Mouse (Mus musculus): Measurements from ENCODE around the gene Grik5. TPM values are rescaled to one million over a fixed set of nuclear protein-coding genes. Genes with fewer than 3 reads are reported as not detected.

Gene Grik5
- polyA plus RNA-seq, 1 experiment, result not detected

DNA sequence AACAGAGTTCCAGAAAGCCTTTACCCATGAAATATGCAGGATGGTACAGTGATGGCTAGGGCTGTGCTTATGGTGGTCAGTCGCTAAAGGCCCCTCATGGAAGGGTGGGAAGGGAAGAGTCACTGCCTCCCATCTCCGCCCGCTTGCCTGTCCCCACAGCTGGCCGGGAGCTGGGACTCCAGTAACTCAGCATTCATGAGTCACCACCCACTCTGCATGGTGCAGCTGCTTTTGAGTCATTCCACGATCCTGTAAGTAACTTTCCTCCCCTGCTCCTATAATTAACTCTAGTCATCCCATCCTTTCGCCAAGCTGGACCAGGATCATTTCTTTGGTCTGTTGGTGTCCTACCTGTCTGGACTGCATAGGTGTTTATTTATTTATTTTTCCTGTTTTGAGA, 79.1 kb downstream of the Grik5 start:
- peaks cover 53% of the 10 kb centered on the region for H3K4me1 ChIP-seq (ENCODE audit: control insufficient read depth, insufficient read depth, low read length)
- WGBS, result 29% methylated on average over 6 of the region's 6 CpGs
- H3K27ac ChIP-seq (ENCODE audit: insufficient read depth, low read depth, low read length), result peak overlapping the region; percentile 56
- no peak overlapping the region for H3K4me3 ChIP-seq (ENCODE audit: insufficient read depth, low read depth, low read length)
- no peak for TF ChIP-seq POLR2A (IDR thresholded peaks at IDR 0.05; ENCODE audit: insufficient read depth, low read depth, low read length)
- TF ChIP-seq CTCF (IDR thresholded peaks at IDR 0.05; ENCODE audit: insufficient read depth, low read depth, low read length), result no peak

DNA sequence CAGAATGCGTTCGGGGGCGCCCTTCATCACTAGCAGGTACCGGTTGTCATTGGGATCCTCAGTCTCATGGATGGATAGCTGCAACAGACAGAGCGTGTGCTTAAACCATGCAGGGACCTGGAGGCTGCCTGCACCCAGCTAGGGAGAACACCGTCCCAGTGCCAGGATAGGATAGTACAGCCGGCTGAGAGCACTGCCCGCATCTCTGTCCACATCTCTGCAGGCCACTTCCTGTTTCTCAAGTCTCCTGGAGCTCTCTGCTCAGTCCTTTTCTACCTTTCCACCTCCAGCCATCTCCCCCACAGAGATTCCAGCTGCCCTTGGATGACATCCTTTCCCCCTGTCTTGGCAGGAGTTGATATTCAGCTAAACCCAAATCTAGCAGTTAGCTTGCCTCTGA, 81.7 kb downstream of the Grik5 start:
- H3K27ac ChIP-seq (ENCODE audit: insufficient read depth, low read depth, low read length), result no peak overlapping the region
- 76% methylated on average over 8 of the region's 8 CpGs for WGBS
- TF ChIP-seq POLR2A (IDR thresholded peaks at IDR 0.05; ENCODE audit: insufficient read depth, low read depth, low read length), result no peak
- TF ChIP-seq CTCF (IDR thresholded peaks at IDR 0.05; ENCODE audit: insufficient read depth, low read depth, low read length), result no peak
- peaks cover 40% of the 10 kb centered on the region for H3K4me1 ChIP-seq (ENCODE audit: control insufficient read depth, insufficient read depth, low read length)
- H3K4me3 ChIP-seq (ENCODE audit: insufficient read depth, low read depth, low read length), result no peak overlapping the region

DNA sequence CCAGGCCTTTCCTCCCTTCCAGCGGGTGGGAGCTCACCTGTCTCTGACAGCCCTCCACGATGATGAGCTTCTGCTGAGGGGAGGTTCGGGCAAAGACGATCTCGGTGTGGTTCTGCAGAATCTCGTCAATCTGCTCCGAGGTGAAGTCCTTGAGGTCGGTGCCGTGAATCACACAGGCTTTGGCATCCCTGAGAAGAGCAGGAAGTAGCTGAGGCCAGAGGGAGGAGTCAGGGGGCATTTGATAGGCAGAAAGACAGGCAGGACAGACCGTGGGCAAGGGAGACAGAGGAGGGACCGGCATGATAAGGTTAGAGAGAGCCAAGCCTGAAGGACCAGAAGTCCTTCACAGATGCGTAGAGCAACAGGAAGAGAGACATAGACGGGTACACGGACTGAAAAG, 84.2 kb downstream of the Grik5 start:
- H3K27ac ChIP-seq (ENCODE audit: insufficient read depth, low read depth, low read length), result no peak overlapping the region
- 76% methylated on average over 14 of the region's 14 CpGs for WGBS
- peaks cover 34% of the 10 kb centered on the region for H3K4me1 ChIP-seq (ENCODE audit: control insufficient read depth, insufficient read depth, low read length)
- TF ChIP-seq POLR2A (IDR thresholded peaks at IDR 0.05; ENCODE audit: insufficient read depth, low read depth, low read length) (no peak), CTCF (IDR thresholded peaks at IDR 0.05; ENCODE audit: insufficient read depth, low read depth, low read length) (no peak)
- no peak overlapping the region for H3K4me3 ChIP-seq (ENCODE audit: insufficient read depth, low read depth, low read length)

DNA sequence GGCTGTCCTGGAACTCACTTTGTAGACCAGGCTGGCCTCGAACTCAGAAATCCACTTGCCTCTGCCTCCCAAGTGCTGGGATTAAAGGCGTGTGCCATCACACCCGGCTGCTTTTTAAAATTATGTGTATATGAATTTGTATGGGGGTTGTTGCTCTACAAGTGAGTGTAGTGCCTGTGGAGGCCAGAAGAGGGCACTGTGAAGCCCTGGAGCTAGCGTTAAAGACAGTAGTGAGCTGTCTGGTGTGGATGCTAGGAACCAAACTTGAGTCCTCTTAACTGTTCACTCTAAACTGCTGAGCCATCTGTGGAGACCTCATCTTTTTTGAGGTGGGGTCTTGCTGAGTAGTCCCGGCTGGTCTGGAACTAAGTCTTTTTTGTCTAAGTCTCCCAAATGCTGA, 86.3 kb downstream of the Grik5 start:
- 71% methylated on average over 5 of the region's 5 CpGs for WGBS

DNA sequence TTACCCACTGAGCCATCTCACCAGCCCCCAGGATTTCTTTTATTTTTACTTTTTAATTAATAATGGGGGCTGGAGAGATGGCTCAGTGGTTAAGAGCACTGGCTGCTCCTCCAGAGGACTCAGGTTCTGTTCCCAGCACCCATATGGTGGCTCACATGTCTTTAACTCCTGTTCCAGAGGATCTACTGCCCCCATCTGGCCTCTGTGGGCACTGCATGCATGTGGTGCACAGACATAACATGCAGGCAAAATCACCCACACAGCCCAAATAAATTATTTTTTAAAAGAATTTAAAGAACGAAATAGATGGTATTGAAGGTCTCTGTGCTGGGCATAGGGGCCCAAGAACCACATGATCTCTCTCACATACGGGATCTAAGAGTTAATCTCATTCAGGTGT, 87.8 kb downstream of the Grik5 start:
- H3K4me1 ChIP-seq (ENCODE audit: control insufficient read depth, insufficient read depth, low read length), result peaks cover 27% of the 10 kb centered on the region
- TF ChIP-seq CTCF (IDR thresholded peaks at IDR 0.05; ENCODE audit: insufficient read depth, low read depth, low read length), result no peak
- TF ChIP-seq POLR2A (IDR thresholded peaks at IDR 0.05; ENCODE audit: insufficient read depth, low read depth, low read length), result no peak
- no peak overlapping the region for H3K4me3 ChIP-seq (ENCODE audit: insufficient read depth, low read depth, low read length)
- H3K27ac ChIP-seq (ENCODE audit: insufficient read depth, low read depth, low read length), result no peak overlapping the region
- 85% methylated on average over 2 of the region's 2 CpGs for WGBS

More for the DNA sequence above, 86.3 kb downstream of the Grik5 start:
- H3K4me3 ChIP-seq (ENCODE audit: insufficient read depth, low read depth, low read length), result no peak overlapping the region
- TF ChIP-seq CTCF (IDR thresholded peaks at IDR 0.05; ENCODE audit: insufficient read depth, low read depth, low read length), result no peak
- no peak for TF ChIP-seq POLR2A (IDR thresholded peaks at IDR 0.05; ENCODE audit: insufficient read depth, low read depth, low read length)
- H3K4me1 ChIP-seq (ENCODE audit: control insufficient read depth, insufficient read depth, low read length), result peaks cover 27% of the 10 kb centered on the region
- no peak overlapping the region for H3K27ac ChIP-seq (ENCODE audit: insufficient read depth, low read depth, low read length)

DNA sequence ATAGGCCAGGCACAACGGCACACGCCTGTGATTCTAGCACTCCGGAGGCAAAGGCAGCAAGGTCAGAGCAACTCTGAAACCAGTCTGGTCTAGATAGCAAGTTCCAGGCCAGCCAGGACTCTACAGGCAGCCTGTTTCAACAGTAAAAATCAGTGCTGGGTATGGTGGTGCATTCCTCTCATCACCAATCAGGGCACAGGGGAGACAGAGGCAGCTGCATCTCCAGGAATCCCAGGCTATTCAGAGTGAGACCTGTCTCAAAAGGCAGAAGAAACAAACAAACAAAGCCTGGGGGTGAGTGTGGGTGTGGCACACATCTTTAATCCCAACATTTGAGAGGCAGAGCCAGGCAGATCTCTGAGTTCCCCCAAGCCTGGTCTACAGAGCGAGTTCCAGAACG, 88.8 kb downstream of the Grik5 start:
- Histone ChIP-seq H3K27ac (ENCODE audit: insufficient read depth, low read depth, low read length) (no peak overlapping the region), H3K4me1 (ENCODE audit: control insufficient read depth, insufficient read depth, low read length) (peaks cover 32% of the 10 kb centered on the region), H3K4me3 (ENCODE audit: insufficient read depth, low read depth, low read length) (no peak overlapping the region)
- TF ChIP-seq POLR2A (IDR thresholded peaks at IDR 0.05; ENCODE audit: insufficient read depth, low read depth, low read length), result no peak
- no peak for TF ChIP-seq CTCF (IDR thresholded peaks at IDR 0.05; ENCODE audit: insufficient read depth, low read depth, low read length)
- 57% methylated on average over 5 of the region's 5 CpGs for WGBS

DNA sequence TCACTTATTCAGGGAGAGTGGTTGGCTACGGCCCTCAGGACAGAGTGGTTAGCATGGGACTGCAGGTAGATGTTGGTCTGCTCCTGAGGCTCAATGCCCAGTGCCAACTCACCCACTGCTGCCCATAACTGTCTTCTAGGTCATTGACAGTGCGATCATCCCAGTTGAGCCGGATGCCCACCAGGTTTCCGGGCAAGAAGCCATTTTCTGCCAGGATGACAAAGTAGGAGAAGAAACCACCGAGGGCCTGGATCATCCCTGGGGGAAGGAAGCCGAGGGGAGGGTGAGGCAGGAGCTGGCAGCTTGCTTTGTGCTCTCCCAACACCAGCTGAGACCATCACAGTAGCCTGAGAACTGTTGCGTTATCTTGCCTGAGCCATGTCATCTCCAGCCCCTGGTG, 91.7 kb downstream of the Grik5 start:
- peaks cover 26% of the 10 kb centered on the region for H3K4me1 ChIP-seq (ENCODE audit: control insufficient read depth, insufficient read depth, low read length)
- TF ChIP-seq POLR2A (IDR thresholded peaks at IDR 0.05; ENCODE audit: insufficient read depth, low read depth, low read length), result no peak
- TF ChIP-seq CTCF (IDR thresholded peaks at IDR 0.05; ENCODE audit: insufficient read depth, low read depth, low read length), result no peak
- H3K4me3 ChIP-seq (ENCODE audit: insufficient read depth, low read depth, low read length), result no peak overlapping the region
- H3K27ac ChIP-seq (ENCODE audit: insufficient read depth, low read depth, low read length), result no peak overlapping the region
- 68% methylated on average over 7 of the region's 7 CpGs for WGBS

DNA sequence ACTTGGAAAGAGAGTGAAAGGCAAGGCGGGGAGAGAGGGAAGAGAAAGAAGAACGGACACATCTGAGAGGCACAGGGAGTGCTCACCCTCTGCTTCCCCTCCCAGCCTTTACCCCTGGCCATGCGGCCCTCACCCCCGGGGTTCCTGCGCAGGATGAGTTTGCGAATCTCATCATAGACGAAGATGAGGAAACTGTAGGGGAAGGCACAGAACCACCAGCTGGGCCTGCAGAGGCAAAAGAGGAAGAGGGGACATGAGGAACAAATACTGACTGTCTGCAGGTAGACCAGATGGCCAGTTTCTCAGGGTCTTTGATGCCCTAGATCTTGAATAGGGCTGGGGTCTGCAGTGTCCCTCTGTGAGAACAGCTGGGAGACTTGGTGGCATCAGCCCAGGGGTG, 93.4 kb downstream of the Grik5 start:
- peak overlapping the region; percentile 1; the same call in 1 of the 2 replicates for H3K27ac ChIP-seq (ENCODE audit: insufficient read depth, low read depth, low read length)
- peaks cover 28% of the 10 kb centered on the region for H3K4me1 ChIP-seq (ENCODE audit: control insufficient read depth, insufficient read depth, low read length)
- no peak for TF ChIP-seq CTCF (IDR thresholded peaks at IDR 0.05; ENCODE audit: insufficient read depth, low read depth, low read length)
- TF ChIP-seq POLR2A (IDR thresholded peaks at IDR 0.05; ENCODE audit: insufficient read depth, low read depth, low read length), result no peak
- 72% methylated on average over 7 of the region's 7 CpGs for WGBS
- H3K4me3 ChIP-seq (ENCODE audit: insufficient read depth, low read depth, low read length), result no peak overlapping the region

DNA sequence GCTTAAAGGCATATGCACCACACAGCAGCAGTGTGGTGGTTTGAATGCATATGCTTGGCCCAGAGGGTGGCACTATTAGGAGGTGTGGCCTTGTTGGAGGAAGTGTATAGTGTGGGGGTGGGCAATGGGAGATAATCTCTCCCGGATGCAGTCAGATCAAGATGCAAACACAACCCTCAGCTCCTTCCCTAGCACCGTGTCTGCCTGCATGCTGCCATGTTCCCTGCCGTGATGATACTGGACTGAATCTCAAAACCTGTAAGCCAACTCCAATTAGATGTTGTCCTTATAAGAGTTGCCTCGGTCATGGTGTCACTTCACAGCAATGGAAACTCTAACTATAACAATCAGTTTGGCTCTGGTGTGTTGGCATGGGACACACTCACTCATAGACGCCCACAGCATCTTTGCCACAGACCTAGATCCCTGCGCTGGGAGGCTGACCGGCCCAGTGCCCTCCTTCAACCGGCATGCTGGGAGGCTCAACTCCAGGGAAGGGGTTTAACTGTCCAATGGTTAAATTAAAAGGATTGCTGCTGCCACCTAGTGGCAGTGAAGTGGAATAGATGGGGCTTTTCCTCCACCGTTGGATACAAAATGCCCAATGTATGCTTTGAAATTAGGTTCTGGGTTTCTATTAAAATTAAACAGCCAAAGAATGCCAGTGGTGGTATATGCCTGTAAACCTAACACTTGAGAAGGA, 97.1 kb downstream of the Grik5 start:
- peak; percentile 38; the same call in 1 of the 2 replicates for TF ChIP-seq CTCF (IDR thresholded peaks at IDR 0.05; ENCODE audit: insufficient read depth, low read depth, low read length)
- TF ChIP-seq POLR2A (IDR thresholded peaks at IDR 0.05; ENCODE audit: insufficient read depth, low read depth, low read length), result no peak
- H3K27ac ChIP-seq (ENCODE audit: insufficient read depth, low read depth, low read length), result no peak overlapping the region
- H3K4me3 ChIP-seq (ENCODE audit: insufficient read depth, low read depth, low read length), result no peak overlapping the region
- peaks cover 20% of the 10 kb centered on the region for H3K4me1 ChIP-seq (ENCODE audit: control insufficient read depth, insufficient read depth, low read length)
- WGBS, result 14% methylated on average over 9 of the region's 9 CpGs

Data from olfactory bulb, adult 2 months (tissue).